Mouse (Mus musculus) hematopoietic stem cell, adult 5-6 weeks (primary cell): ENCODE data around the gene Cd47. TPM values are rescaled to one million over a fixed set of nuclear protein-coding genes. Genes with fewer than 3 reads are reported as not detected.
"Not testable (repeated sequence)": the region's sequence is repeated elsewhere in the genome, so short reads cannot be mapped to it uniquely, and the experiment has no call there.

Experiments
- ATAC-seq, 2 experiments: fragments of 125-278 bp in 1 of 2; replicated peaks in 1 of 2; 2 replicates each; pipeline ENCODE4 v1.8.0; 2016 to 2017; ENCODE audit warnings: inconsistent platforms in 2 of 2, mild to moderate bottlenecking in 2 of 2, moderate number of reproducible peaks in 2 of 2, low read depth in 1 of 2, moderate TSS enrichment in 1 of 2; ENCODE audit not compliant: low FRiP score in 2 of 2, poor library complexity in 2 of 2, severe bottlenecking in 2 of 2, insufficient read depth in 1 of 2, low TSS enrichment in 1 of 2
- total RNA-seq: library from RNA; stranded (forward); fragments of 172-1452, 232-1000 nt; gene quantifications from 2 replicates; pipeline ENCODE4 v1.2.3, GENCODE M21; 2017

The Cd47 gene
- total RNA-seq, 1 experiment from 2014 or later: 146 TPM

DNA sequence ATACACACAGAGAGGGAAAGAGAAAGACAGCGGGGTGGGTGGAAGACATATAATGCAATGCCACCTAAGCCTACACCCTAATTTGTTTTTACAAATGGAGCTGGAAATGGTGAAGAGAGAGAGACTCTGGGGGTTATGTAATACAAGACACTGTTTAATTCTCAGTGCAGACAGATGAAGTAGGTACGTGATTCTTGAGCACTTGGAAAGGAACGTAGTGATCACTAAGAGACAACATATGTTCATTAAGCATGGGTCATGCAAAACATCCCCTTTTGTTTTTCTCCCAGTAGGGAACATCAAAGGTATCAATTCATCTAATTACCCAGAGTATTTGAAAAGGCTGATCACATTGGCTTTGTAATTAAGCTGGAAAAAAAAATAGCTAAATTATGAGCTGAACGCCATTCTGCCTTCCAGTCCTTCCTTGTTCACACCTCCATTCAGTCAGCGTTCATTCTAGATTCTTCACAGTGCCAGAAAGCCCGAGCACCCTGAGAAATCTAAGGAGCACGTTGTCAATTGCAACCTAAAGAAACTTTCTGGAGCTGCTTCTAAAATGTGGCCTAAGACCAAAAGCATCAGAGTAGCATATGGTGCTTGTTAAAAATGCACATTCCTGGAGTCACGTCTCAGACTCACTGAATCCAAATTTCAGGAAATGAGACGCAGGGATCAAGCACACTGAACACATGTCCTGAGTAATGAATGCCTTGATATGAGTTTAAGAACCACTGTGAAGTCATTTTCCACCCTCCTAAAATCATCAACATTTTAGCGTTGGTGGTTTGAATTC lies 12.7 kb downstream of the Cd47 start:
- ATAC-seq: no peak

DNA sequence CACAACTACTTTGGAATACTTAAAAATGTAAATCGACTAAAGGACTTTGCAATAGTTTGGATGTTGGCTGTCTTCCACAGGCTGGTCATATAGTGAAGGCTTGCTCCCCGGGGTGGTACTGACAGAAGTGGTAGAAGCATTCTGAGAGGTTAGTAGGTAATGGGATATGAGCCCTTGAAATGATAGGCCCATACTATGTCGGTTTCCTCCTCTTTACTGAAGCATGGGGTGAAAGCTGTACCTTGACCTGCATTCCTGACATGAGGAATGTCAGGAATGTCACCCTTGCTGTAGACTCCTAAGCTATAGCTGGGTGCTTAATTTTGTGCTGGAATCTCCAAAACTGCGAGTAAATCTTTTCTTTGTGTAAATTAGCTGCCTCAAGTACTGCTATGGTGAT lies 14.1 kb downstream of the Cd47 start:
- no peak for ATAC-seq

DNA sequence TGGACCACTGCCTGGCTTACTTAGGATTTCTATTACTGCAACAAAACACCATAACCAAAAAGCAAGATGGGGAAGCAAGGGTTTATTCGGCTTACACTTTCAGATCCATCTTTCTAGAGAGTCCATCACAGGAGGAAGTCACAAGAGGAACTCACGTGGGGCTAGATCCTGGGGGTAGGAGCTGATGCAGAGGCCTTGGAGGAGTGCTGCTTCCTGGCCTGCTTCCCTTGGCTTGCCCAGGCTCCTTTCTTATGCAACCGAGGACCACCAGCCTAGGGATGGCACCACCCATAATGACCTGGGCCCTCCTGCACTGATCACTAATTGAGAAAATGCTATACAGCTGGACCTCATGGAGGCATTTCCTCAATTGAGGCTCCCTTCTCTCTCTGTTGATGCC lies 16.6 kb downstream of the Cd47 start:
- no peak for ATAC-seq

DNA sequence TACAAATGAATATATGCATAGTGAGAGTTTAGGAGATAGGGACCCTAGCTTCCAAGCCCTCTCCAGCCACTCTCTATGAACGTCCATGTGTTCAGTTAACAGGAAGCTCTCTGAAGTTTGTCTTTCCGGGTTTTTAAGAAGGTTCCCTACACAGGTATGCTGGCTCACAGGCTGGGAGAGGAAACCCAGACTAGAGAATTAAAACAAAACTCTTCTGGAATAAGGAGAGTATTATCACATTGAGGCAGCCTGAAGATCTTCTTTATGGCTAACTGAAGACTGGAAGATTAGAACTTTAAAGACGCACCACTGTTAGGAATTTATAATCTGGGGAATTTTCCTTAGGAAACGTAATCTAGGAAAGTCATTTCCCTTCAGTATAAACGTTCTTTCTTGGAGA lies 17.8 kb downstream of the Cd47 start:
- ATAC-seq: no peak

DNA sequence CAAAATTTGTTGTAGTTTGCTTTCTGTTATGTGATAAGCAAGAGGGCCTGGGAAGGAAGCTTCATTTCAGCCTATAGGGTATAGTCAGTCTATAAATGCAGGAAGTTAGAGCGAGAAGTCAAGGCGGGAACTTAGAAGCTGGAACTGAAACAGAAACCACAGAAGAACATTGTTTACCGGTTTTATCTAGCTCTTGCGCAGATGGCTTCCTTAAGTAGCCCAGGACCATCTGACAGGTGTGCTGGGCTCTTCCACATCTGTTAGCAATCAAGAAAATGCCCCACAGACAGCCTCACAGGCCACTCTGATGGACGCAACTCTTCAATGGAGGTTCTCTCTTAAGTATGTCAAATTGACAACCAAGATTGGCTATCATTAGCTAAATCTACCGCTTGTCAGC lies 18.3 kb downstream of the Cd47 start:
- peak; percentile 91 to 95 for ATAC-seq

DNA sequence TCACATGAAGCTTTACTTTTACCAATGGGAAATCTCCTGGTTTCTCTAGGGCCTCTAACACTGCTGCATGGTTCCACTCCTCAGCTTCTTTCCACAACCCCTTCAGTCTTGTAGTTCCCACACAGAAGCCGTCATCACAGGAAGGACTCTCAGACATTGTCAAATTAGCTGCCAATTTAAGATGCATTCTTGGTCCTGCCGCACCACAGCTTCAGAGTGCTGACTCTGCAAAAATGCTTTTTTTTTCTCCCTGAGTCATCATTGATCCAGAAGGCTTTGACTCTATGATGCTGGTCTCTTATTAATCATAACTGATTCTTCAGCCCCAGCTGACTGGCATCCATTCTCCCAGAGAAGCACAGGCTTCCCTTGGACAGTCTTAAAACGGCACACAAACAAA lies 19.2 kb downstream of the Cd47 start:
- no peak for ATAC-seq

DNA sequence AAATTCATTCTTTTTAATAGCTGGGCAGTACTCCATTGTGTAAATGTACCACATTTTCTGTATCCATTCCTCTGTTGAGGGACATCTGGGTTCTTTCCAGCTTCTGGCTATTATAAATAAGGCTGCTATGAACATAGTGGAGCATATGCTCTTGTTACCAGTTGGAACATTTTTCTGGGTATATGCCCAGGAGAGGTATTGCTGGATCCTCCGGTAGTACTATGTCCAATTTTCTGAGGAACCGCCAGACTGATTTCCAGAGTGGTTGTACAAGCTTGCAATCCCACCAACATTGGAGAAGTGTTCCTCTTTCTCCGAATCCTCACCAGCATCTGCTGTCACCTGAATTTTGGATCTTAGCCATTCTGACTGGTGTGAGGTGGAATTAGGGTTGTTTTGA lies 30.6 kb downstream of the Cd47 start:
- ATAC-seq: not testable (repeated sequence)

DNA sequence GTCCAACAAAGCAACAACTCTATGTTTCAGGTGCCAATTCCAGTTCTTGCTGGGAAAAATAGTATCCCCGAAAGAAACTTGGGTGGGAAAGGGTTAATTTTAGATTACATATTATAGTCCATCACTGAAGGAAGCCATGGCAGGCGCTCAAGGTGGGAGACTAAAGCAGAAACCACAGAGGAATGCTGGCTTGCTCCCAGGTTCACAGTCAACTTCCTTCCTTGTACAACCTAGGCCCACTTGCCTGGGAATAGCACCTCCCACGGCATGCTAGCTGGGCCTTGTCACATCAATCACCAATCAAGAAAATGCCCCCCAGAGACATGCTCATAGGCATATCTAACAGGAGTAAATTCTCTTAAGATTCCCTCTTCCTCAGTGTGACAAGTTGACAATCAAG lies 32.0 kb downstream of the Cd47 start:
- peak; percentile 65 to 71 for ATAC-seq

DNA sequence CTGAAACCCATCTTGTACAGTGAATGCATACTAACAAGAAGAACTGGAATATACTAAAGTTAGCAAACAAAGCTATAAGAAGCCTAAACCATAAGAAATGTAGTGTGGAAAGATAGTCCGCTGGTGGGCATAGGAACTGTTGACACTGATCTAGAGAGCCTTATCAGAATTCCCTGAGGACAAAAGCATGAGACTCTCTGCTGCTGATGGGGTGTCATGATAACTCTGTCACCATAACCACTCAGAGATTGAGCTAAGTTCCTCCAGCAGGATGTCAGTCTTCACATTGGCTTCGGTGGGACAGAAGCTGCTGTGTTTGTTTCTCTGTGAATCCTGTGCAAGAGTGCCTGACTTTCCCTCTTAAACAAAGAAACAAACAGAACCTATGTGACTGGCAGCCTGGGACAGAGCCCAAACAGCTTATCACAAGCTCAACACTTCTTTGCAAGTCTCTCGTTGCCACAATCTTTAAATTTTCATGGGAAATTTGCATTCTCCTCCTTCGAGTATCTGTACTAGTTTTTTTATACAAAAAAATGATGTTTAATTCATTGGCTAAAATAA lies 33.9 kb downstream of the Cd47 start:
- ATAC-seq: no peak

DNA sequence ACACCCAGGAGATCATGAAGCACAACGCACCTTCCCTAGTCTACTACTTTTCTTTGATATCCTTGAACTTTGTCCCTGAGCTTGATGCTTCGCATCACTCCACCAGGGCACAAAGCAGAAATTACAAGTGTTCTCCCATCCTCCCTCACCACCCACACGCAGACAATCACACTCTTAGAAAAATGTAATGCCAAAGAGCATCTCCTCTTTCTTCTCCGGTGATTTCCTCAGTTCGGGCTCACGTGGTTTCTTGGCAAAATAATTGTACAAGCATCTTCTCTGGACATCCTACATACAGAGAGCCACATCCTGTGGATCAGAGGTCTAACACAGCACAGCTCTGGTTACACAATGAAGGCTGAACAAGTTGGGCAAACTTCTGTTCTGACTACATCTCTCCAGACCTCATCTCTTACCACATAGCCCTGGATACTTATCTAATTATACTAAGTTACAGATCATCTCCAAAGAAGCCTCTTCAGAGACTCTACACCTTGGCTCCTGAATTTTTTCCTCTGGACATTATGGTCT lies 36.4 kb downstream of the Cd47 start:
- ATAC-seq: peak in 1 of 2 experiments; percentile 18; a peak in 1 of 4 replicates

DNA sequence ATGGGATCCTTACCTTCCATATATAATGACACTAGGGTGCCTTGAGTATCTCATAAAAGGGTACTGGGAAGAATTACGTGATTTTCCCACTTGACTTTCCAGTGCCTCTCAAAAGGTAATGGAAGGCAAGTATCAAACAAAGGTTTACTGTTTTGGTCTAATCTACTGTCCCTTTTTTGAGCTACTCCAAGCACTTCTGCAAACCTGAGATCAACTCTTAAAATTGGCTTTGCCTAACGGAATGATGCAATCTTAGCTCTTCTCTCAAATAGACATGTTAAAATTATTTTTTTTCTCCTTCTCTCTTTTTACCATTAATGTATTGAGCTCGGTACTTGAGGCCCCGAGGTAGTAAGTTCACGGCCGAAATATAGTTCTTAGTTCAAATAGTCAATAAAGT lies 38.6 kb downstream of the Cd47 start:
- ATAC-seq: no peak

DNA sequence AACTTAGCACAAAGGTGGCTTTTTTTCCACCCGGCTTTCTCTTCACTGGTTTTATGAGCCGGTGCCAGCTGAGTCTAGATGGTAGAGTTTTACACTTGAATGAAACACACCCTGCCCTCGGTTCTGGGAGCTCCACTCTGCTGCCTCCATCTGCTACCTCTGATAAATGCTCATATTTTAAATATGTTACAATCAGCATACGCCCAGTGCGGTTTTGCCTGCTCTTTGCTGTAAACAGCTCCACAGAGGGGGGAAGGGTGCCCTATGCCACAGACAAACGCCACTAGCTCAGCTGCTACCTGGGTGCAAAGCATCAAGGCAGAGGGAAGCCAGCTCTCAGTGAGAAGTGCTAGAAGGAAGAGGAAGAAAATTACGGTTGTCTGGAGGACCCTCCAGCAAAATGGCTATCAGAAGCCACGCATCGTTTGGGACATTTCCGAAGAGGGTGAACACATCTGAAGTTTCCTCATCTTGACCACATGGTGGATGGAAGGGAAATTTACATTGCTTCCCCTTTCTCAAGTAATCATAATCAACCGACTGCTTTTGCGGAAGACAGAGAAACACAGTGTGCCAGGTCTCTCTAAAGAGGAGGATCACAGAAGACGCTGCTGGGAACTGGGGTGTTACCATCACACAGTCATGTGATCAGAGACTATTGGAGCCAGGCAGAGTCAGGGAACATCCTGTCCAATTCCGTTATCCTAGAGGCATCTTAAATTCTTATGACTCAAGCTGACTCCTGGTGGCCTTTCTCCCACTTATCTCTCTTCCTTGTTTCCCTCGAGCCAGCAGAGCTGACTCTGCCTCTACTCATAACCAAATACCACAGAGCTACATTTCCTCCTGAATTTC lies 39.6 kb downstream of the Cd47 start:
- peak; percentile 82 to 85 for ATAC-seq

DNA sequence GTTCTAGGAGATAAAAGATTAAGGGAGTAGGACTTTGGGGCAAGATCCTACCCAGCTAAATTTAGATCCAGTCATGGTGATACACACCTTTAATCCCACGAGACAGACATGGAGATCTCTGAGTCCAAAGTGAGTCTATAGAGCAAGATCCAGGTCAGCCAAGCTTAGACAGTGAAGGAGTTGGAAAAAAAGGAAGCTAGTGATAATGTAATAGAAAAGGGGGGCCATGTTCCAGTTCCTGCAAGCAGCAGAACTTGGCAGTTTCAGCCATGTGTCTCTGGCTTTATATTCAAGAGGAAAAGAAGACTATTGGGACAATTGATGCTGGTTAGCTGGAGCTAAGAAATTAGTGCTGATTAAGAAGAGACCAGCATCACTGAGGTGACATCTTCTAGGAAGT lies 43.4 kb downstream of the Cd47 start:
- ATAC-seq: no peak

DNA sequence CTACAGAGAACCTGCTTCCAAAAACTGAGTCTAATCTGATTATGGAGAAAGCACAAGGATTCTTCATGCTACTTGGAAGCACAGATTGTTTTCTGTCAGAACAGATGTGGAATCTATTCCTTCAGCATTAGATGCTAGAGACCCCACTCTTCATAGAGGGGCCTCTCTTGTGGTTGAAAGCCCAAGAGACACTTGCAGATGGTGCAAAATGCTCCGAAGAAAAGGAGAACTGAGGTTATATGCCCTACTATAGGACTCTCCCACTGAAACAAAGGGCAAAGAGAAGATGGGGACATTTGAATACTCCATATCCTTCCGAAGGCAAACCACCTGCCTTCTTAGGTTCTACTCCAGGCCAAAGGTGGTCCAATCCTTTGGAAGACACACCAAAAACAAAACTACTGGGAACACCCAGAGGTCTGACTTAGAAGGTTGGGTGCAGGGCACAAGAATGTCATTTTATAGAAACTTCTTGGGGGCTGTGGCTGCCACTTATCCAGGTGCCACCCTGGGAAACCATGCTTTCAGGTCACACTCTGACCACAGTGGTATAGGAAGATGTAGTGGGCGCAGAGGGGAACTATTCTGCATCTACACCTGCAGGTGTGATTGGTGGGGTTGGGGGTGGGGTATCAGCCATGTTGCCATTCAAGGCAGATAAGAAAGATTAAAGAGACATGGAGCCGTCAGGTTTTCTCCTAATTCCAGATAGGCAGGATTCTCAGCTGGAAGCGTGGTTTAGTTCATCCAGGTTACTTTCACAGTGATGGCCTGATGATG lies 47.1 kb downstream of the Cd47 start:
- ATAC-seq: no peak

DNA sequence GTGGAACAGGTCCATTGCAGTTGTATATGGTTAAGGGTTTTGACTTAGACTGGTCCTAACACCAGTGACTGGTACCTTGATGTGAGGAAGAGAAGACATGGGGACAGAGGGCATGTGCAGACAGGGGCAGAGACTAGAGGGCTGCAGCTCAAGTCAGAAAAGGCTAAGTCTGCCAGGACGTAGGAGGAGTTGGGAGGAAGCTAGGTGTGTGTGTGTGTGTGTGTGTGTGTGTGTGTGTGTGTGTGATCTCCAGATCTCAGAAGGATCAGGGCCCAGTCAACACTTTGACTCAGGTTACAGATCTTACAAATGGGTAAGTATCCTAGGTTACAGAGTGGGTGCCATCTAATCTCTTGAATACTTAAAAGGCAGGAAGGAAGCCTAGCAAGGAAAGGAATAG lies 48.3 kb downstream of the Cd47 start:
- no peak for ATAC-seq

DNA sequence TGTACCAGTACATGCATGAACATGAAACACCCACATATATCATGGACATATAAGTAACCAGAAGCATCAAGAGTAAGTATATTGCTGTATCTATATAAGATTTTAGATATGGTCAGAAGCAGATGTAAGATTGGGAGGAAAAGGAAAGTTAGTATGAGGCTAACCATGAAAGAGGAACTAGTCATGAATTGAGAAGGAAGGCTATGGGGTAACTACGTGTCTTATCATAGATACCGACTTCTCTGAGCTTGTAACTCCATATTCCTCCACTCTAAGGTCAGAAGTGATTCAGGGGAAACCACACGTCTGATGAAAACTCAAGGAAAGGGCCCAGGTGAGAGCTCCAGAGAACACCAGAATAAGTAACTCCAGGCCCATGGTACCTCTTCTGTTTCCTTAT lies 52.6 kb downstream of the Cd47 start:
- ATAC-seq: peak; percentile 18 to 25; a peak in 2 of 4 replicates

DNA sequence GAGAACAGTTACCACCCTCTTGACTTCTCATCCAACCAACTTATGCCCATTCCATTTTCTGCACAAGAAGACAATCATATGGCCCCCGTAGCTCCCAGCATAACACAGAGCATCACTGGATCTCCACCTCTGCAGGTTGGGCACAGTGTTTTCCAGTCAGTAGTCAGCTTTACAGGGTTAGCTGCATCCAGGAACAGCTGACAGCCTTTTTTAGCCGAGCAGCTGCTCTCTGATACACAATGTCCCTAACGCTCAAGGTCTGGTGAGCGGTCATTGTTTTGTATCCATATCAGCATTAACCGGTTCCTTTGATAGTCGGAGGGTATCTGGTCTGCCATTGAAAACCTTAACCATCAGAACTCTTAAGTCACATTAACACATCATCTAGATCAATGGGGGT lies 53.3 kb downstream of the Cd47 start:
- no peak for ATAC-seq
